Mouse (Mus musculus): ENCODE measurements around the gene Wdfy3. TPM values are rescaled to one million over a fixed set of nuclear protein-coding genes. Genes with fewer than 3 reads are reported as not detected.

Wdfy3 gene
- polyA plus RNA-seq, 1 experiment from 2014 or later, result 9.9 TPM

- no peak overlapping the region for H3K9ac ChIP-seq (replicated peaks; ENCODE audit: low read depth)
- DNase-seq (ENCODE audit: low spot score) (no peak), ATAC-seq (no peak)
- H3K9me3 ChIP-seq (ENCODE audit: low read length), result no peaks in the 10 kb centered on the region
- WGBS, result 89% methylated on average over 11 of the region's 11 CpGs
- H3K27me3 ChIP-seq (replicated peaks; ENCODE audit: insufficient read depth, low read length), result no peaks in the 10 kb centered on the region
- H3K4me2 ChIP-seq (replicated peaks; ENCODE audit: low read depth, low read length), result no peak overlapping the region
- H3K36me3 ChIP-seq (ENCODE audit: insufficient read depth, low read length), result peaks cover 23% of the 10 kb centered on the region
- no peak overlapping the region for H3K4me3 ChIP-seq (ENCODE audit: low read depth, low read length)
- no peak overlapping the region for H3K27ac ChIP-seq (ENCODE audit: low read length)
- H3K4me1 ChIP-seq (ENCODE audit: insufficient read depth, low read depth, low read length), result no peaks in the 10 kb centered on the region
- TF ChIP-seq EP300 (IDR thresholded peaks at IDR 0.05) (no peak), CTCF (IDR thresholded peaks at IDR 0.05) (no peak)
These were observed 233.5 kb downstream of the Wdfy3 start for GRCm38 (mm10) chr5:101836221-101836620.

GRCm38 (mm10) chr5:101833875-101834274 is 235.8 kb downstream of the Wdfy3 start:
- Histone ChIP-seq H3K9ac (replicated peaks; ENCODE audit: low read depth) (no peak overlapping the region), H3K4me1 (ENCODE audit: insufficient read depth, low read depth, low read length) (no peaks in the 10 kb centered on the region), H3K36me3 (ENCODE audit: insufficient read depth, low read length) (peaks cover 19% of the 10 kb centered on the region; the same call in 1 of the 2 replicates), H3K4me3 (ENCODE audit: low read depth, low read length) (no peak overlapping the region), H3K27ac (ENCODE audit: low read length) (no peak overlapping the region), H3K9me3 (ENCODE audit: low read length) (no peaks in the 10 kb centered on the region), H3K4me2 (replicated peaks; ENCODE audit: low read depth, low read length) (no peak overlapping the region), H3K27me3 (replicated peaks; ENCODE audit: insufficient read depth, low read length) (no peaks in the 10 kb centered on the region)
- no peak for ATAC-seq
- TF ChIP-seq CTCF (IDR thresholded peaks at IDR 0.05), result peak; percentile 60
- no peak for TF ChIP-seq EP300 (IDR thresholded peaks at IDR 0.05)
- no peak for DNase-seq (ENCODE audit: low spot score)
- 70% methylated on average over 8 of the region's 8 CpGs for WGBS

- no peaks in the 10 kb centered on the region for H3K4me1 ChIP-seq (ENCODE audit: insufficient read depth, low read depth, low read length)
- no peak overlapping the region for H3K4me3 ChIP-seq (ENCODE audit: low read depth, low read length)
- DNase-seq (ENCODE audit: low spot score) (no peak), ATAC-seq (no peak)
- no peaks in the 10 kb centered on the region for H3K27me3 ChIP-seq (replicated peaks; ENCODE audit: insufficient read depth, low read length)
- H3K4me2 ChIP-seq (replicated peaks; ENCODE audit: low read depth, low read length), result no peak overlapping the region
- H3K9ac ChIP-seq (replicated peaks; ENCODE audit: low read depth), result no peak overlapping the region
- no peaks in the 10 kb centered on the region for H3K9me3 ChIP-seq (ENCODE audit: low read length)
- WGBS, result 85% methylated on average over 5 of the region's 5 CpGs
- no peak overlapping the region for H3K27ac ChIP-seq (ENCODE audit: low read length)
- peaks cover 19% of the 10 kb centered on the region; the same call in 1 of the 2 replicates for H3K36me3 ChIP-seq (ENCODE audit: insufficient read depth, low read length)
- TF ChIP-seq CTCF (IDR thresholded peaks at IDR 0.05) (no peak), EP300 (IDR thresholded peaks at IDR 0.05) (no peak)
These were observed 236.7 kb downstream of the Wdfy3 start for GRCm38 (mm10) chr5:101832991-101833390.

GRCm38 (mm10) chr5:101832042-101832441 is 237.7 kb downstream of the Wdfy3 start:
- Histone ChIP-seq H3K4me1 (ENCODE audit: insufficient read depth, low read depth, low read length) (no peaks in the 10 kb centered on the region), H3K9me3 (ENCODE audit: low read length) (no peaks in the 10 kb centered on the region), H3K4me2 (replicated peaks; ENCODE audit: low read depth, low read length) (no peak overlapping the region), H3K4me3 (ENCODE audit: low read depth, low read length) (no peak overlapping the region), H3K27me3 (replicated peaks; ENCODE audit: insufficient read depth, low read length) (no peaks in the 10 kb centered on the region), H3K36me3 (ENCODE audit: insufficient read depth, low read length) (peaks cover 19% of the 10 kb centered on the region; the same call in 1 of the 2 replicates), H3K27ac (ENCODE audit: low read length) (no peak overlapping the region), H3K9ac (replicated peaks; ENCODE audit: low read depth) (no peak overlapping the region)
- ATAC-seq (no peak), DNase-seq (ENCODE audit: low spot score) (no peak)
- TF ChIP-seq EP300 (IDR thresholded peaks at IDR 0.05) (no peak), CTCF (IDR thresholded peaks at IDR 0.05) (no peak)
- 90% methylated on average over 6 of the region's 6 CpGs for WGBS

GRCm38 (mm10) chr5:101830180-101830579 is 239.5 kb downstream of the Wdfy3 start:
- Histone ChIP-seq H3K27ac (ENCODE audit: low read length) (no peak overlapping the region), H3K36me3 (ENCODE audit: insufficient read depth, low read length) (peaks cover 13% of the 10 kb centered on the region; the same call in 1 of the 2 replicates), H3K27me3 (replicated peaks; ENCODE audit: insufficient read depth, low read length) (no peaks in the 10 kb centered on the region), H3K4me3 (ENCODE audit: low read depth, low read length) (no peak overlapping the region), H3K9ac (replicated peaks; ENCODE audit: low read depth) (no peak overlapping the region), H3K4me2 (replicated peaks; ENCODE audit: low read depth, low read length) (no peak overlapping the region), H3K9me3 (ENCODE audit: low read length) (no peaks in the 10 kb centered on the region), H3K4me1 (ENCODE audit: insufficient read depth, low read depth, low read length) (0 out of 2 replicates have a peak, but pooled peaks cover 3% of the 10 kb centered on the region)
- DNase-seq (ENCODE audit: low spot score), result peak; percentile 25
- ATAC-seq, result no peak
- WGBS, result 63% methylated on average over 8 of the region's 8 CpGs
- TF ChIP-seq EP300 (IDR thresholded peaks at IDR 0.05) (no peak), CTCF (IDR thresholded peaks at IDR 0.05) (no peak)

- DNase-seq (ENCODE audit: low spot score), result no peak
- Histone ChIP-seq H3K4me1 (ENCODE audit: insufficient read depth, low read depth, low read length) (0 out of 2 replicates have a peak, but pooled peaks cover 3% of the 10 kb centered on the region), H3K36me3 (ENCODE audit: insufficient read depth, low read length) (peaks cover 5% of the 10 kb centered on the region; the same call in 1 of the 2 replicates), H3K9ac (replicated peaks; ENCODE audit: low read depth) (no peak overlapping the region), H3K27ac (ENCODE audit: low read length) (no peak overlapping the region), H3K4me3 (ENCODE audit: low read depth, low read length) (no peak overlapping the region), H3K27me3 (replicated peaks; ENCODE audit: insufficient read depth, low read length) (no peaks in the 10 kb centered on the region), H3K4me2 (replicated peaks; ENCODE audit: low read depth, low read length) (no peak overlapping the region), H3K9me3 (ENCODE audit: low read length) (no peaks in the 10 kb centered on the region)
- no peak for ATAC-seq
- TF ChIP-seq EP300 (IDR thresholded peaks at IDR 0.05) (no peak), CTCF (IDR thresholded peaks at IDR 0.05) (no peak)
- 64% methylated on average over 3 of the region's 3 CpGs for WGBS
These were observed 240.8 kb downstream of the Wdfy3 start for GRCm38 (mm10) chr5:101828932-101829331.

GRCm38 (mm10) chr5:101827477-101827876 is 242.2 kb downstream of the Wdfy3 start:
- H3K4me3 ChIP-seq (ENCODE audit: low read depth, low read length), result no peak overlapping the region
- ATAC-seq, result no peak
- 0 out of 2 replicates have a peak, but pooled peaks cover 3% of the 10 kb centered on the region for H3K4me1 ChIP-seq (ENCODE audit: insufficient read depth, low read depth, low read length)
- no peak for TF ChIP-seq EP300 (IDR thresholded peaks at IDR 0.05)
- no peak for TF ChIP-seq CTCF (IDR thresholded peaks at IDR 0.05)
- H3K27ac ChIP-seq (ENCODE audit: low read length), result no peak overlapping the region
- no peaks in the 10 kb centered on the region for H3K36me3 ChIP-seq (ENCODE audit: insufficient read depth, low read length)
- WGBS, result 37% methylated on average over 12 of the region's 12 CpGs
- no peak for DNase-seq (ENCODE audit: low spot score)
- no peak overlapping the region for H3K4me2 ChIP-seq (replicated peaks; ENCODE audit: low read depth, low read length)
- H3K9ac ChIP-seq (replicated peaks; ENCODE audit: low read depth), result no peak overlapping the region
- H3K27me3 ChIP-seq (replicated peaks; ENCODE audit: insufficient read depth, low read length), result no peaks in the 10 kb centered on the region
- H3K9me3 ChIP-seq (ENCODE audit: low read length), result no peaks in the 10 kb centered on the region

Measured in lung, postnatal 0 days (tissue).